Mouse (Mus musculus): ENCODE measurements around the gene Stxbp6.

DNA sequence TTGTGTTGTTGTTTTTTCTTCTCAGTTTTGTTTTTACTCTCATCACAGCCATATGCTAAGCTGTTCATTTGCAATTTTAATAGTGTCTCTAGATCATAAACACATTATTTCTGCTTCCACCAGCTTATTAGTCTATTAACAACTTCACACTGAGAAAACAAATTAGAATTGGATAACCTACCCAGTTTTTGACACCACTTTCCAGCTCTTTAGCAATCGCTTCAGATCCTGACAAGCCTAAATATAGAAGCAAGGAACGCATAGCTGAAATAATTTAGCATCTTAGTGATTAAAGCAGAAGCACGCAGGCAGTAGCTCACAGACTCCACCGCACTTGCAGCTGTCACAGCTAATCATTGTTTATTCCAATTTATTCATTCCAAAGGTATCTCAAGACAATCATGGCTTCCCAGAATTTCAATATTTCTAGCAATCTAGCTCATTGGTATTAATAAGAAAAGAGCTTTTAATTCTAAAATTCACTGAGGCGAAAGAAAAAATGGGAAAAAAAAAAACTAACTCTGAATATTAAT lies 95.1 kb downstream of the Stxbp6 start:
- TF ChIP-seq CTCF (IDR thresholded peaks at IDR 0.05; ENCODE audit: borderline replicate concordance, control insufficient read depth, extremely low read depth, insufficient read depth, low read length, poor library complexity) (no peak), POLR2A (IDR thresholded peaks at IDR 0.05; ENCODE audit: control insufficient read depth, extremely low read depth, insufficient read depth, low read length, poor library complexity) (no peak)

Data from thymus, adult 2 months (tissue).